Mouse (Mus musculus): Measurements from ENCODE around the gene Caln1. TPM values are rescaled to one million over a fixed set of nuclear protein-coding genes. Genes with fewer than 3 reads are reported as not detected.

Gene Caln1
- polyA plus RNA-seq, 1 experiment from 2014 or later, result 32.7 TPM

- 93% methylated on average over 3 of the region's 3 CpGs for WGBS
- ATAC-seq, result no peak
These were observed 388.3 kb downstream of the Caln1 start for GRCm38 (mm10) chr5:130757517-130757916.

GRCm38 (mm10) chr5:130765784-130766183 lies 396.5 kb downstream of the Caln1 start:
- Histone ChIP-seq H3K36me3 (ENCODE audit: control insufficient read depth, insufficient read depth, low read length) (no peaks in the 10 kb centered on the region), H3K27ac (ENCODE audit: low read length) (no peak overlapping the region), H3K4me1 (ENCODE audit: control insufficient read depth, insufficient read depth, low read length) (no peaks in the 10 kb centered on the region), H3K9ac (ENCODE audit: low read depth, low read length) (no peak overlapping the region), H3K9me3 (replicated peaks; ENCODE audit: control insufficient read depth, low read length, poor library complexity, severe bottlenecking) (no peaks in the 10 kb centered on the region), H3K4me2 (ENCODE audit: low read length) (no peak overlapping the region), H3K27me3 (ENCODE audit: control insufficient read depth, insufficient read depth, low read depth, low read length) (no peaks in the 10 kb centered on the region), H3K4me3 (ENCODE audit: low read depth, low read length) (no peak overlapping the region)
- WGBS, result 96% methylated on average over 6 of the region's 6 CpGs
- ATAC-seq, result no peak

More at GRCm38 (mm10) chr5:130757517-130757916, 388.3 kb downstream of the Caln1 start:
- no peak overlapping the region for H3K4me3 ChIP-seq (ENCODE audit: low read depth, low read length)
- no peaks in the 10 kb centered on the region for H3K9me3 ChIP-seq (replicated peaks; ENCODE audit: control insufficient read depth, low read length, poor library complexity, severe bottlenecking)
- H3K9ac ChIP-seq (ENCODE audit: low read depth, low read length), result no peak overlapping the region
- H3K4me1 ChIP-seq (ENCODE audit: control insufficient read depth, insufficient read depth, low read length), result no peaks in the 10 kb centered on the region
- no peaks in the 10 kb centered on the region for H3K36me3 ChIP-seq (ENCODE audit: control insufficient read depth, insufficient read depth, low read length)
- no peaks in the 10 kb centered on the region for H3K27me3 ChIP-seq (ENCODE audit: control insufficient read depth, insufficient read depth, low read depth, low read length)
- no peak overlapping the region for H3K4me2 ChIP-seq (ENCODE audit: low read length)
- H3K27ac ChIP-seq (ENCODE audit: low read length), result no peak overlapping the region

- 90% methylated on average over 5 of the region's 5 CpGs for WGBS
- Histone ChIP-seq H3K4me3 (ENCODE audit: low read depth, low read length) (no peak overlapping the region), H3K4me2 (ENCODE audit: low read length) (no peak overlapping the region), H3K9ac (ENCODE audit: low read depth, low read length) (no peak overlapping the region), H3K27ac (ENCODE audit: low read length) (no peak overlapping the region), H3K9me3 (replicated peaks; ENCODE audit: control insufficient read depth, low read length, poor library complexity, severe bottlenecking) (no peaks in the 10 kb centered on the region), H3K27me3 (ENCODE audit: control insufficient read depth, insufficient read depth, low read depth, low read length) (no peaks in the 10 kb centered on the region), H3K4me1 (ENCODE audit: control insufficient read depth, insufficient read depth, low read length) (no peaks in the 10 kb centered on the region), H3K36me3 (ENCODE audit: control insufficient read depth, insufficient read depth, low read length) (no peaks in the 10 kb centered on the region)
- ATAC-seq, result no peak
These were observed 401.9 kb downstream of the Caln1 start for GRCm38 (mm10) chr5:130771061-130771741.

GRCm38 (mm10) chr5:130772491-130772890 lies 403.2 kb downstream of the Caln1 start:
- H3K4me1 ChIP-seq (ENCODE audit: control insufficient read depth, insufficient read depth, low read length), result no peaks in the 10 kb centered on the region
- 68% methylated on average over 6 of the region's 6 CpGs for WGBS

GRCm38 (mm10) chr5:130774946-130775345 lies 405.7 kb downstream of the Caln1 start:
- Histone ChIP-seq H3K27ac (ENCODE audit: low read length) (no peak overlapping the region), H3K4me1 (ENCODE audit: control insufficient read depth, insufficient read depth, low read length) (no peaks in the 10 kb centered on the region), H3K9ac (ENCODE audit: low read depth, low read length) (no peak overlapping the region), H3K27me3 (ENCODE audit: control insufficient read depth, insufficient read depth, low read depth, low read length) (no peaks in the 10 kb centered on the region), H3K4me3 (ENCODE audit: low read depth, low read length) (no peak overlapping the region), H3K36me3 (ENCODE audit: control insufficient read depth, insufficient read depth, low read length) (no peaks in the 10 kb centered on the region), H3K9me3 (replicated peaks; ENCODE audit: control insufficient read depth, low read length, poor library complexity, severe bottlenecking) (no peaks in the 10 kb centered on the region), H3K4me2 (ENCODE audit: low read length) (no peak overlapping the region)
- 99% methylated on average over 3 of the region's 3 CpGs for WGBS
- ATAC-seq, result no peak

More at GRCm38 (mm10) chr5:130772491-130772890, 403.2 kb downstream of the Caln1 start:
- Histone ChIP-seq H3K36me3 (ENCODE audit: control insufficient read depth, insufficient read depth, low read length) (no peaks in the 10 kb centered on the region), H3K27ac (ENCODE audit: low read length) (no peak overlapping the region), H3K4me3 (ENCODE audit: low read depth, low read length) (no peak overlapping the region), H3K9ac (ENCODE audit: low read depth, low read length) (no peak overlapping the region), H3K27me3 (ENCODE audit: control insufficient read depth, insufficient read depth, low read depth, low read length) (no peaks in the 10 kb centered on the region), H3K4me2 (ENCODE audit: low read length) (no peak overlapping the region), H3K9me3 (replicated peaks; ENCODE audit: control insufficient read depth, low read length, poor library complexity, severe bottlenecking) (no peaks in the 10 kb centered on the region)
- ATAC-seq, result no peak

GRCm38 (mm10) chr5:130792755-130793452 lies 423.6 kb downstream of the Caln1 start:
- no peak overlapping the region for H3K4me2 ChIP-seq (ENCODE audit: low read length)
- no peak overlapping the region for H3K27ac ChIP-seq (ENCODE audit: low read length)
- no peak for ATAC-seq
- no peaks in the 10 kb centered on the region for H3K4me1 ChIP-seq (ENCODE audit: control insufficient read depth, insufficient read depth, low read length)
- WGBS, result 81% methylated on average over 3 of the region's 3 CpGs
- no peaks in the 10 kb centered on the region for H3K27me3 ChIP-seq (ENCODE audit: control insufficient read depth, insufficient read depth, low read depth, low read length)
- no peak overlapping the region for H3K4me3 ChIP-seq (ENCODE audit: low read depth, low read length)
- no peaks in the 10 kb centered on the region for H3K9me3 ChIP-seq (replicated peaks; ENCODE audit: control insufficient read depth, low read length, poor library complexity, severe bottlenecking)
- H3K36me3 ChIP-seq (ENCODE audit: control insufficient read depth, insufficient read depth, low read length), result no peaks in the 10 kb centered on the region
- no peak overlapping the region for H3K9ac ChIP-seq (ENCODE audit: low read depth, low read length)

GRCm38 (mm10) chr5:130797713-130798112 lies 428.5 kb downstream of the Caln1 start:
- no peaks in the 10 kb centered on the region for H3K27me3 ChIP-seq (ENCODE audit: control insufficient read depth, insufficient read depth, low read depth, low read length)
- H3K27ac ChIP-seq (ENCODE audit: low read length), result no peak overlapping the region
- H3K9ac ChIP-seq (ENCODE audit: low read depth, low read length), result no peak overlapping the region
- no peak for ATAC-seq
- no peaks in the 10 kb centered on the region for H3K9me3 ChIP-seq (replicated peaks; ENCODE audit: control insufficient read depth, low read length, poor library complexity, severe bottlenecking)
- no peak overlapping the region for H3K4me3 ChIP-seq (ENCODE audit: low read depth, low read length)
- no peaks in the 10 kb centered on the region for H3K36me3 ChIP-seq (ENCODE audit: control insufficient read depth, insufficient read depth, low read length)
- WGBS, result 84% methylated on average over 5 of the region's 5 CpGs
- no peaks in the 10 kb centered on the region for H3K4me1 ChIP-seq (ENCODE audit: control insufficient read depth, insufficient read depth, low read length)
- no peak overlapping the region for H3K4me2 ChIP-seq (ENCODE audit: low read length)

- 11% methylated on average over 6 of the region's 6 CpGs for WGBS
- no peak for ATAC-seq
These were observed 441.1 kb downstream of the Caln1 start for GRCm38 (mm10) chr5:130810314-130810713.

GRCm38 (mm10) chr5:130810846-130811245 lies 441.6 kb downstream of the Caln1 start:
- 13% methylated on average over 1 of the region's 1 CpGs for WGBS
- no peak for ATAC-seq
- Histone ChIP-seq H3K27me3 (ENCODE audit: control insufficient read depth, insufficient read depth, low read depth, low read length) (no peaks in the 10 kb centered on the region), H3K27ac (ENCODE audit: low read length) (no peak overlapping the region), H3K9me3 (replicated peaks; ENCODE audit: control insufficient read depth, low read length, poor library complexity, severe bottlenecking) (no peaks in the 10 kb centered on the region), H3K4me2 (ENCODE audit: low read length) (no peak overlapping the region), H3K36me3 (ENCODE audit: control insufficient read depth, insufficient read depth, low read length) (no peaks in the 10 kb centered on the region), H3K9ac (ENCODE audit: low read depth, low read length) (no peak overlapping the region), H3K4me1 (ENCODE audit: control insufficient read depth, insufficient read depth, low read length) (0 out of 2 replicates have a peak, but pooled peaks cover 2% of the 10 kb centered on the region), H3K4me3 (ENCODE audit: low read depth, low read length) (no peak overlapping the region)

More at GRCm38 (mm10) chr5:130810314-130810713, 441.1 kb downstream of the Caln1 start:
- H3K36me3 ChIP-seq (ENCODE audit: control insufficient read depth, insufficient read depth, low read length), result no peaks in the 10 kb centered on the region
- no peak overlapping the region for H3K4me2 ChIP-seq (ENCODE audit: low read length)
- no peak overlapping the region for H3K27ac ChIP-seq (ENCODE audit: low read length)
- no peaks in the 10 kb centered on the region for H3K27me3 ChIP-seq (ENCODE audit: control insufficient read depth, insufficient read depth, low read depth, low read length)
- 0 out of 2 replicates have a peak, but pooled peaks cover 2% of the 10 kb centered on the region for H3K4me1 ChIP-seq (ENCODE audit: control insufficient read depth, insufficient read depth, low read length)
- no peaks in the 10 kb centered on the region for H3K9me3 ChIP-seq (replicated peaks; ENCODE audit: control insufficient read depth, low read length, poor library complexity, severe bottlenecking)
- H3K4me3 ChIP-seq (ENCODE audit: low read depth, low read length), result no peak overlapping the region
- no peak overlapping the region for H3K9ac ChIP-seq (ENCODE audit: low read depth, low read length)
